ENCODE assay signal across 9 mouse cellular contexts in genomic region chr12:76547409-76548081, GRCm38 (mm10). TPM values are rescaled to one million over a fixed set of nuclear protein-coding genes. Genes with fewer than 3 reads are reported as not detected.
A peak's percentile ranks its signal among the peaks of the same experiment; 100 is the strongest.
DNase-seq lines count a peak whose midpoint lies in the region; ATAC-seq and TF ChIP-seq lines count a peak whose summit lies in the region.
"Had no signal": no experiment of that assay in that cellular context is flagged by ENCODE, and none has a peak within 500 bp of the region (broad histone marks: within the 10 kb centered on the region; RNA-seq: fewer than 3 reads in every experiment).

No protein-coding gene starts in this region.

- peak overlapping the region; percentile 19 for H3K4me3 ChIP-seq in kidney, adult 2 months (ENCODE audit: insufficient read depth, low read depth, low read length)
- no peak overlapping the region for H3K4me3 ChIP-seq in forebrain, embryonic 14.5 days (ENCODE audit: low read depth, low read length)
- peak overlapping the region; percentile 20 for H3K4me3 ChIP-seq in midbrain, embryonic 13.5 days (replicated peaks)

- no peak for TF ChIP-seq CTCF in kidney, adult 2 months (conservative IDR thresholded peaks at IDR 0.05; ENCODE audit: insufficient read depth, insufficient read length, low read depth, low read length)

- H3K4me1 ChIP-seq in kidney, adult 2 months (ENCODE audit: control insufficient read depth, insufficient read depth, low read length) = peaks cover 39% of the 10 kb centered on the region
- peaks cover 14% of the 10 kb centered on the region for H3K4me1 ChIP-seq in forebrain, embryonic 14.5 days (ENCODE audit: control insufficient read depth, insufficient read depth, low read length)
- H3K4me1 ChIP-seq in midbrain, embryonic 13.5 days (replicated peaks) = peaks cover 22% of the 10 kb centered on the region

- 44% methylated on average over 13 of the region's 13 CpGs for WGBS in kidney, adult 2 months
- 18% methylated on average over 13 of the region's 13 CpGs for WGBS in forebrain, embryonic 14.5 days
- WGBS in large intestine, adult 2 months = 25% methylated on average over 13 of the region's 13 CpGs
- 18% methylated on average over 13 of the region's 13 CpGs for WGBS in midbrain, embryonic 13.5 days

- no peaks in the 10 kb centered on the region for H3K36me3 ChIP-seq in kidney, adult 2 months (ENCODE audit: control insufficient read depth, insufficient read depth, low read length)
- H3K36me3 ChIP-seq in forebrain, embryonic 14.5 days (ENCODE audit: control insufficient read depth, insufficient read depth, low read length) = no peaks in the 10 kb centered on the region
- H3K36me3 ChIP-seq in midbrain, embryonic 13.5 days = no peaks in the 10 kb centered on the region

- H3K9me3 ChIP-seq in forebrain, embryonic 14.5 days (replicated peaks; ENCODE audit: control insufficient read depth, low read length) = no peaks in the 10 kb centered on the region
- no peaks in the 10 kb centered on the region for H3K9me3 ChIP-seq in midbrain, embryonic 13.5 days
- H3K9me3 ChIP-seq: G1E had no signal

- no peak for TF ChIP-seq POLR2A in kidney, adult 2 months (IDR thresholded peaks at IDR 0.05; ENCODE audit: low read depth, low read length)

- peak overlapping the region; percentile 57 for H3K27ac ChIP-seq in kidney, adult 2 months (ENCODE audit: insufficient read depth, low read depth, low read length)
- H3K27ac ChIP-seq in forebrain, embryonic 14.5 days (ENCODE audit: low read depth, low read length) = no peak overlapping the region
- no peak overlapping the region for H3K27ac ChIP-seq in midbrain, embryonic 13.5 days

- H3K9ac ChIP-seq in forebrain, embryonic 14.5 days (ENCODE audit: low read length) = no peak overlapping the region
- no peak overlapping the region for H3K9ac ChIP-seq in midbrain, embryonic 13.5 days (replicated peaks)

- no peaks in the 10 kb centered on the region for H3K27me3 ChIP-seq in kidney, adult 2 months (replicated peaks; ENCODE audit: control insufficient read depth, insufficient read depth, low read length)
- peaks cover 5% of the 10 kb centered on the region; the same call in 1 of the 2 replicates for H3K27me3 ChIP-seq in forebrain, embryonic 14.5 days (replicated peaks; ENCODE audit: control insufficient read depth, insufficient read depth, low read length)
- H3K27me3 ChIP-seq in midbrain, embryonic 13.5 days = peaks cover 36% of the 10 kb centered on the region

- peak; percentile 46 for DNase-seq in kidney, adult 2 months
- DNase-seq in kidney, adult 8-10 months = no peak
- no peak for DNase-seq in forebrain, embryonic 14.5 days (ENCODE audit: low spot score)
- DNase-seq in large intestine, adult 2 months (ENCODE audit: low read depth, low spot score) = peak; percentile 86
- DNase-seq in natural killer cell, adult 2 months (ENCODE audit: low spot score in 2 of 2) = no peak
- no peak for DNase-seq in right cerebral cortex, postnatal 10 days (ENCODE audit: low spot score in 2 of 2)

- peak; percentile 23; the same call in 1 of the 2 replicates for ATAC-seq in forebrain, embryonic 14.5 days
- ATAC-seq in midbrain, embryonic 13.5 days = peak; percentile 35
- ATAC-seq in frontal cortex, adult (ENCODE audit: low TSS enrichment) = no peak

- H3K4me2 ChIP-seq in forebrain, embryonic 14.5 days (ENCODE audit: low read length) = peak overlapping the region; percentile 39; the same call in 1 of the 2 replicates
- H3K4me2 ChIP-seq in midbrain, embryonic 13.5 days (replicated peaks) = peak overlapping the region; percentile 47

RNA-seq across cellular contexts. Expression of gene Plekhg3, which starts 16.9 kb away (rescaled TPM):
- 57.9 and 67.6 TPM in 2 replicates for polyA plus RNA-seq in kidney, adult 2 months (2012; rRNA removed)
- 0.47 and 0.64 TPM in 2 replicates for polyA plus RNA-seq in forebrain, embryonic 14.5 days (2014; fragmentation: Nextera tagmentation; extraction: Ambion mirVana)
- polyA plus RNA-seq in large intestine, adult 2 months (2012; rRNA removed) = 13.3 and 19.7 TPM in 2 replicates
- 0.78 and 1.4 TPM in 2 replicates for polyA plus RNA-seq in midbrain, embryonic 13.5 days (2015; fragmentation: Nextera tagmentation; extraction: Ambion mirVana)

Comparison
In these comparisons a context has a peak if more than half of its experiments do, and no peak if none do; other contexts are left out.
1. DNase-seq: peak in kidney, adult 2 months (single experiment) and large intestine, adult 2 months (single experiment); none in kidney, adult 8-10 months (0 of 2), forebrain, embryonic 14.5 days (single experiment), natural killer cell, adult 2 months (0 of 2) and right cerebral cortex, postnatal 10 days (0 of 2).